30 mouse cellular contexts compared by ENCODE assay signal in the genomic region with DNA sequence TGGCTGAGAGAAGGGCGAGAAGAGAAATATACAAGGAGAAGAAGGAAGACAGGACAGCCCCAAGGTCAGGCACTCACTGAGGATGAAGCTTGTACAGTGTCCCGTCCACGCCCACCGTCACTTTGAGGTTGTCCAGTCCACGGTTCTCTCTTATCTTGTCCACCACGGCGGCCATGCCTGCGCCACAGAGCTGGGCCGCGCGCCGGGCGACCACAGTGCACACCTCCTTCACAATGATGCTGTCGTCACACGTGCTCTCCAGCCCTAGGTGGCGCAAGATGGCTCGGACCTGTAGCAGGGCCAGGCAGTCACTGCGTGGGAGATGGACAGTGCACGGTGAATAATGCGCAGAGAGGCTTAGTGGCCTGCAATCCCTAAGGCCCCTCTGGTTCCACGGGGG. TPM values are rescaled to one million over a fixed set of nuclear protein-coding genes. Genes with fewer than 3 reads are reported as not detected.
DNase-seq lines count a peak whose midpoint lies in the region; ATAC-seq and TF ChIP-seq lines count a peak whose summit lies in the region.
"Had no signal": no experiment of that assay in that cellular context is flagged by ENCODE, and none has a peak within 500 bp of the region (broad histone marks: within the 10 kb centered on the region; RNA-seq: fewer than 3 reads in every experiment).

No protein-coding gene starts in this region.

- no peak overlapping the region for H3K9ac ChIP-seq in forebrain, postnatal 0 days
- no peak overlapping the region for H3K9ac ChIP-seq in forebrain, embryonic 15.5 days (replicated peaks)
- H3K9ac ChIP-seq in heart, embryonic 16.5 days (ENCODE audit: low read length), result no peak overlapping the region
- H3K9ac ChIP-seq in lung, embryonic 15.5 days, result no peak overlapping the region
- no peak overlapping the region for H3K9ac ChIP-seq in lung, postnatal 0 days (replicated peaks; ENCODE audit: low read depth)
- H3K9ac ChIP-seq in ES-Bruce4 (ENCODE audit: low read depth, poor library complexity, severe bottlenecking), result no peak overlapping the region
- H3K9ac ChIP-seq: embryonic facial prominence, embryonic 13.5 days; forebrain, embryonic 12.5 days; hindbrain, embryonic 13.5 days; limb, embryonic 15.5 days; liver, embryonic 15.5 days; lung, embryonic 14.5 days; neural tube, embryonic 13.5 days had no signal

- H3K4me1 ChIP-seq in forebrain, postnatal 0 days (ENCODE audit: insufficient read depth), result no peaks in the 10 kb centered on the region
- no peaks in the 10 kb centered on the region for H3K4me1 ChIP-seq in forebrain, embryonic 15.5 days
- peaks cover 2% of the 10 kb centered on the region for H3K4me1 ChIP-seq in heart, embryonic 16.5 days (ENCODE audit: control insufficient read depth, insufficient read depth, low read length)
- H3K4me1 ChIP-seq in lung, embryonic 15.5 days, result peaks cover 4% of the 10 kb centered on the region
- no peaks in the 10 kb centered on the region for H3K4me1 ChIP-seq in lung, postnatal 0 days (ENCODE audit: insufficient read depth, low read depth, low read length)
- H3K4me1 ChIP-seq in ES-Bruce4 (ENCODE audit: control insufficient read depth, insufficient read depth, low read length), result peaks cover 2% of the 10 kb centered on the region
- H3K4me1 ChIP-seq: hindbrain, embryonic 13.5 days; liver, embryonic 15.5 days; neural tube, embryonic 13.5 days had no signal

- H3K4me2 ChIP-seq in forebrain, postnatal 0 days (ENCODE audit: low read depth), result no peak overlapping the region
- no peak overlapping the region for H3K4me2 ChIP-seq in forebrain, embryonic 15.5 days (replicated peaks)
- H3K4me2 ChIP-seq in heart, embryonic 16.5 days (ENCODE audit: low read depth, low read length), result no peak overlapping the region
- H3K4me2 ChIP-seq in lung, embryonic 15.5 days, result no peak overlapping the region
- H3K4me2 ChIP-seq in lung, postnatal 0 days (replicated peaks; ENCODE audit: low read depth, low read length), result no peak overlapping the region
- H3K4me2 ChIP-seq: embryonic facial prominence, embryonic 13.5 days; forebrain, embryonic 12.5 days; hindbrain, embryonic 13.5 days; limb, embryonic 15.5 days; liver, embryonic 15.5 days; lung, embryonic 14.5 days; neural tube, embryonic 13.5 days had no signal

- no peak overlapping the region for H3K4me3 ChIP-seq in forebrain, postnatal 0 days (ENCODE audit: low read depth, low read length)
- no peak overlapping the region for H3K4me3 ChIP-seq in forebrain, embryonic 15.5 days
- H3K4me3 ChIP-seq in heart, embryonic 16.5 days (ENCODE audit: low read length), result no peak overlapping the region
- H3K4me3 ChIP-seq in lung, embryonic 15.5 days, result no peak overlapping the region
- no peak overlapping the region for H3K4me3 ChIP-seq in lung, postnatal 0 days (ENCODE audit: low read depth, low read length)
- H3K4me3 ChIP-seq in ES-Bruce4 (ENCODE audit: low read depth, low read length), result no peak overlapping the region
- H3K4me3 ChIP-seq: embryonic facial prominence, embryonic 13.5 days; forebrain, embryonic 12.5 days; hindbrain, embryonic 13.5 days; limb, embryonic 10.5 days; limb, embryonic 15.5 days; liver, embryonic 15.5 days; megakaryocyte, embryonic 14.5 days; neural tube, embryonic 13.5 days had no signal

- no peak for TF ChIP-seq EP300 in lung, postnatal 0 days (IDR thresholded peaks at IDR 0.05)
- TF ChIP-seq EP300 in ES-Bruce4 (IDR thresholded peaks at IDR 0.05; ENCODE audit: insufficient read depth, low read depth, low read length), result no peak

- DNase-seq in forebrain, postnatal 0 days, result no peak
- no peak for DNase-seq in heart, adult 11 months
- DNase-seq in lung, postnatal 0 days (ENCODE audit: low spot score), result no peak
- DNase-seq in frontal cortex, postnatal 36 days (ENCODE audit: low spot score in 2 of 2), result no peak
- DNase-seq: cerebellum, adult 11 months; cerebellum, adult 9-10 months; cerebellum, postnatal 36 days; embryo, embryonic 11 days; heart, postnatal 36 days; kidney, adult 9 months; kidney, postnatal 14 days; layer of hippocampus, adult 9-11 months; lung, embryonic 14.5 days; lung, postnatal 36 days; right cerebral cortex, postnatal 4 days; thymus, adult 2 months; thymus, postnatal 36 days had no signal

- TF ChIP-seq CTCF in forebrain, postnatal 0 days (IDR thresholded peaks at IDR 0.05; ENCODE audit: low read depth), result peak; percentile 12; the same call in 1 of the 2 replicates
- TF ChIP-seq CTCF in lung, postnatal 0 days (IDR thresholded peaks at IDR 0.05), result no peak
- TF ChIP-seq CTCF in ES-Bruce4 (IDR thresholded peaks at IDR 0.05; ENCODE audit: low read depth, low read length), result peak; percentile 44

- H3K27me3 ChIP-seq in forebrain, postnatal 0 days (ENCODE audit: insufficient read depth, low read length), result no peaks in the 10 kb centered on the region
- H3K27me3 ChIP-seq in forebrain, embryonic 15.5 days, result no peaks in the 10 kb centered on the region
- no peaks in the 10 kb centered on the region for H3K27me3 ChIP-seq in heart, embryonic 16.5 days (ENCODE audit: control insufficient read depth, insufficient read depth, low read length)
- no peaks in the 10 kb centered on the region for H3K27me3 ChIP-seq in lung, embryonic 15.5 days
- no peaks in the 10 kb centered on the region for H3K27me3 ChIP-seq in lung, postnatal 0 days (replicated peaks; ENCODE audit: insufficient read depth, low read length)
- no peaks in the 10 kb centered on the region for H3K27me3 ChIP-seq in ES-Bruce4 (ENCODE audit: control insufficient read depth, insufficient read depth, low read length, poor library complexity, severe bottlenecking)
- H3K27me3 ChIP-seq: embryonic facial prominence, embryonic 13.5 days; forebrain, embryonic 12.5 days; hindbrain, embryonic 13.5 days; limb, embryonic 15.5 days; liver, embryonic 15.5 days; megakaryocyte, embryonic 14.5 days; neural tube, embryonic 13.5 days had no signal

- TF ChIP-seq POLR2A in ES-Bruce4 (IDR thresholded peaks at IDR 0.05; ENCODE audit: insufficient read depth, low read length), result no peak

- no peak for ATAC-seq in forebrain, postnatal 0 days
- no peak for ATAC-seq in forebrain, embryonic 15.5 days (replicated peaks)
- ATAC-seq in heart, embryonic 16.5 days (replicated peaks; ENCODE audit: extremely low read depth, insufficient read depth, low FRiP score), result peak; percentile 43; the same call in 1 of the 2 replicates
- ATAC-seq in lung, embryonic 15.5 days (ENCODE audit: borderline replicate concordance, extremely low read depth, low FRiP score, low TSS enrichment), result peak; percentile 32; the same call in 1 of the 2 replicates
- ATAC-seq in lung, postnatal 0 days, result no peak
- ATAC-seq: intestine, embryonic 16.5 days had no signal

- H3K9me3 ChIP-seq in forebrain, postnatal 0 days (ENCODE audit: low read length), result no peaks in the 10 kb centered on the region
- no peaks in the 10 kb centered on the region for H3K9me3 ChIP-seq in forebrain, embryonic 15.5 days
- H3K9me3 ChIP-seq in heart, embryonic 16.5 days (replicated peaks; ENCODE audit: control insufficient read depth, low read length), result no peaks in the 10 kb centered on the region
- H3K9me3 ChIP-seq in lung, embryonic 15.5 days, result no peaks in the 10 kb centered on the region
- no peaks in the 10 kb centered on the region for H3K9me3 ChIP-seq in lung, postnatal 0 days (ENCODE audit: low read length)
- no peaks in the 10 kb centered on the region for H3K9me3 ChIP-seq in ES-Bruce4 (replicated peaks; ENCODE audit: control insufficient read depth, insufficient read depth, low read length, poor library complexity, severe bottlenecking)
- H3K9me3 ChIP-seq: embryonic facial prominence, embryonic 13.5 days; forebrain, embryonic 12.5 days; hindbrain, embryonic 13.5 days; limb, embryonic 10.5 days; limb, embryonic 15.5 days; liver, embryonic 15.5 days; megakaryocyte, embryonic 14.5 days; neural tube, embryonic 13.5 days had no signal

- H3K36me3 ChIP-seq in forebrain, postnatal 0 days (ENCODE audit: insufficient read depth), result no peaks in the 10 kb centered on the region
- H3K36me3 ChIP-seq in forebrain, embryonic 15.5 days, result no peaks in the 10 kb centered on the region
- peaks cover 34% of the 10 kb centered on the region for H3K36me3 ChIP-seq in heart, embryonic 16.5 days (ENCODE audit: control insufficient read depth, insufficient read depth)
- peaks cover 45% of the 10 kb centered on the region for H3K36me3 ChIP-seq in lung, embryonic 15.5 days
- no peaks in the 10 kb centered on the region for H3K36me3 ChIP-seq in lung, postnatal 0 days (ENCODE audit: insufficient read depth, low read length)
- peaks cover 73% of the 10 kb centered on the region for H3K36me3 ChIP-seq in ES-Bruce4 (ENCODE audit: control insufficient read depth, insufficient read depth, low read length, poor library complexity, severe bottlenecking)
- H3K36me3 ChIP-seq: neural tube, embryonic 13.5 days had no signal

- H3K27ac ChIP-seq in forebrain, postnatal 0 days (ENCODE audit: low read depth, low read length), result no peak overlapping the region
- no peak overlapping the region for H3K27ac ChIP-seq in forebrain, embryonic 15.5 days (replicated peaks)
- H3K27ac ChIP-seq in heart, embryonic 16.5 days (ENCODE audit: low read length), result no peak overlapping the region
- no peak overlapping the region for H3K27ac ChIP-seq in lung, embryonic 15.5 days
- H3K27ac ChIP-seq in lung, postnatal 0 days (ENCODE audit: low read length), result no peak overlapping the region
- no peak overlapping the region for H3K27ac ChIP-seq in ES-Bruce4 (ENCODE audit: insufficient read depth, low read length)
- H3K27ac ChIP-seq: embryonic facial prominence, embryonic 13.5 days; forebrain, embryonic 12.5 days; hindbrain, embryonic 13.5 days; limb, embryonic 10.5 days; limb, embryonic 15.5 days; liver, embryonic 15.5 days; neural tube, embryonic 13.5 days had no signal

- 91% methylated on average over 21 of the region's 21 CpGs for WGBS in forebrain, postnatal 0 days
- 93% methylated on average over 21 of the region's 21 CpGs for WGBS in forebrain, embryonic 15.5 days
- 54% methylated on average over 21 of the region's 21 CpGs for WGBS in heart, embryonic 16.5 days
- 90% methylated on average over 21 of the region's 21 CpGs for WGBS in lung, embryonic 15.5 days
- 92% methylated on average over 21 of the region's 21 CpGs for WGBS in lung, postnatal 0 days

RNA-seq across cellular contexts. Expression of gene Pole4, which starts 23.5 kb away (rescaled TPM):
- 82.3 and 99.0 TPM in 2 replicates for total RNA-seq in forebrain, postnatal 0 days (2014; rRNA removed)
- polyA plus RNA-seq in forebrain, postnatal 0 days (2015; fragmentation: Nextera tagmentation; extraction: Ambion mirVana), result 141 and 146 TPM in 2 replicates
- 112 and 113 TPM in 2 replicates for polyA plus RNA-seq in forebrain, embryonic 15.5 days (2015; fragmentation: Nextera tagmentation; extraction: Ambion mirVana)
- 81.5 and 90.4 TPM in 2 replicates for polyA plus RNA-seq in heart, embryonic 16.5 days (2015; fragmentation: Nextera tagmentation; extraction: Ambion mirVana)
- polyA plus RNA-seq in lung, embryonic 15.5 days (2015; fragmentation: Nextera tagmentation; extraction: Ambion mirVana), result 110 and 113 TPM in 2 replicates
- 57.4 and 60.4 TPM in 2 replicates for polyA plus RNA-seq in lung, postnatal 0 days (2015; fragmentation: Nextera tagmentation; extraction: Ambion mirVana)
- 54.0 and 61.1 TPM in 2 replicates for polyA plus RNA-seq in ES-Bruce4 (2011; ENCODE audit: insufficient read depth, insufficient read length, low read depth, missing spikeins)

RNA-seq across cellular contexts. Expression of gene Hk2, which starts 45.6 kb away (rescaled TPM):
- total RNA-seq in forebrain, postnatal 0 days (2014; rRNA removed), result 1.8 and 2.1 TPM in 2 replicates
- polyA plus RNA-seq in forebrain, postnatal 0 days (2015; fragmentation: Nextera tagmentation; extraction: Ambion mirVana), result 1.3 and 2.8 TPM in 2 replicates
- 5.3 and 7.4 TPM in 2 replicates for polyA plus RNA-seq in forebrain, embryonic 15.5 days (2015; fragmentation: Nextera tagmentation; extraction: Ambion mirVana)
- 37.4 and 46.7 TPM in 2 replicates for polyA plus RNA-seq in heart, embryonic 16.5 days (2015; fragmentation: Nextera tagmentation; extraction: Ambion mirVana)
- 19.9 and 21.2 TPM in 2 replicates for polyA plus RNA-seq in lung, embryonic 15.5 days (2015; fragmentation: Nextera tagmentation; extraction: Ambion mirVana)
- polyA plus RNA-seq in lung, postnatal 0 days (2015; fragmentation: Nextera tagmentation; extraction: Ambion mirVana), result 4.8 and 5.4 TPM in 2 replicates
- polyA plus RNA-seq in ES-Bruce4 (2011; ENCODE audit: insufficient read depth, insufficient read length, low read depth, missing spikeins), result 78.6 and 83.0 TPM in 2 replicates

Comparison
In these comparisons a context has a peak if more than half of its experiments do, and no peak if none do; other contexts are left out.
1. ATAC-seq: peak in heart, embryonic 16.5 days (single experiment) and lung, embryonic 15.5 days (single experiment); none in forebrain, postnatal 0 days (single experiment), forebrain, embryonic 15.5 days (single experiment) and lung, postnatal 0 days (single experiment).